9 mouse cellular contexts compared by ENCODE assay signal in the genomic region with DNA sequence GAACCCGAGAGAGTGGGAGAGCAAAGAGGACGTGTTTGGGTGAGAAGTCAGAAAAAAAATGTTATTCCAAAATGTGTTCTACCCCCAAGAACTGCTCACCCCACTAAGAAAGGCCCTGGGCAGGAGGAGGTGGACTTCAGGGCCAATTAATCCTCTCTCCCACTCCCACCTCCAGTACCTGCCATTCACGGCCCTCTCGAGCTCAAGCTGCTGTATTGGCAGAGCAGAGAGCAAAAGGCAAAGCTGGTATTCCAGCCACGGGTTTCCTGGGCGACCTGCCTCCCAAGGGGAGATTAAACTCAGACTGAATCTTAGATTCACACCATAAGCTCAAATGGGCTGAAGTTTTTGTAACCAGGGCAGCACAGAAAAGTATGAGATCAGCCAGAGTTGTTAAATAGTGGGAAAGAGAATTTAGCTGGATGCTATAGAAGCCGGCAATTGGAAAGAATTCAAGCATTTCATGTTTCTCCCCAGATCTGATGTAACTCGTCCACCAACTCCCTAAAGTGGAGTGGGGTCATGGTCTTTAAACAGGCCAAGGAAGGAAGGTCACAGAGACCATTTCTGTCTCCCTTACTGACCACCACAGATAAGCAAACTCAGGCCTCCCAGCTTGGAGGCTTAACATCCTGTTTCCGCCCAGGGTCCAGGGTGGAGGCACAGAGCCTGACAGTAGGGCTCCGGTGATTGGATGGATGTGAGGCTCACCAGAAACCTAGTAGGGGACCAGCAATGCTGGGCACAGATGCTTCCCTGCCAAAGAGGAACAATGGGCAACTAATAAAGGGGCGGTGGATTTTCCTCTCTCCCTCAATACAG.
DNase-seq lines count a peak whose midpoint lies in the region; ATAC-seq lines count a peak whose summit lies in the region.
"Had no signal": no experiment of that assay in that cellular context is flagged by ENCODE, and none has a peak within 500 bp of the region (broad histone marks: within the 10 kb centered on the region; RNA-seq: fewer than 3 reads in every experiment).

No protein-coding gene starts in this region.

- 58% methylated on average over 11 of the region's 11 CpGs for WGBS in hindbrain, embryonic 15.5 days
- WGBS in liver, embryonic 16.5 days (ENCODE audit: insufficient replicate concordance), result 33% methylated on average over 11 of the region's 11 CpGs

- H3K9me3 ChIP-seq in megakaryocyte, embryonic 14.5 days, result no peaks in the 10 kb centered on the region
- no peaks in the 10 kb centered on the region for H3K9me3 ChIP-seq in hindbrain, embryonic 15.5 days
- H3K9me3 ChIP-seq in liver, embryonic 16.5 days (replicated peaks; ENCODE audit: control insufficient read depth, low read length), result no peaks in the 10 kb centered on the region

- H3K27me3 ChIP-seq in megakaryocyte, embryonic 14.5 days (replicated peaks), result no peaks in the 10 kb centered on the region
- H3K27me3 ChIP-seq in hindbrain, embryonic 15.5 days, result no peaks in the 10 kb centered on the region
- H3K27me3 ChIP-seq in liver, embryonic 16.5 days (ENCODE audit: control insufficient read depth, insufficient read depth, low read depth, low read length), result no peaks in the 10 kb centered on the region

- H3K9ac ChIP-seq in hindbrain, embryonic 15.5 days, result no peak overlapping the region
- no peak overlapping the region for H3K9ac ChIP-seq in liver, embryonic 16.5 days (ENCODE audit: low read depth, low read length)

- H3K4me3 ChIP-seq in megakaryocyte, embryonic 14.5 days (replicated peaks), result peak overlapping the region; percentile 2
- no peak overlapping the region for H3K4me3 ChIP-seq in hindbrain, embryonic 15.5 days
- H3K4me3 ChIP-seq in liver, embryonic 16.5 days (ENCODE audit: low read depth, low read length), result no peak overlapping the region

- H3K4me2 ChIP-seq in hindbrain, embryonic 15.5 days, result no peak overlapping the region
- no peak overlapping the region for H3K4me2 ChIP-seq in liver, embryonic 16.5 days (ENCODE audit: low read depth, low read length)

- H3K4me1 ChIP-seq in megakaryocyte, embryonic 14.5 days, result peaks cover 62% of the 10 kb centered on the region
- H3K4me1 ChIP-seq in hindbrain, embryonic 15.5 days (replicated peaks), result peaks cover 14% of the 10 kb centered on the region
- no peaks in the 10 kb centered on the region for H3K4me1 ChIP-seq in liver, embryonic 16.5 days (ENCODE audit: control insufficient read depth, low read depth, low read length)

- no peak for ATAC-seq in megakaryocyte, adult 5-6 weeks (ENCODE audit: poor library complexity, severe bottlenecking)
- peak; percentile 42 for ATAC-seq in hindbrain, embryonic 15.5 days (ENCODE audit: low FRiP score, low read depth)
- peak; percentile 39 for ATAC-seq in liver, embryonic 16.5 days (ENCODE audit: low read depth)
- no peak for ATAC-seq in cerebellum, adult (ENCODE audit: insufficient number of reproducible peaks, low FRiP score, low TSS enrichment)

- H3K27ac ChIP-seq in hindbrain, embryonic 15.5 days (replicated peaks), result peak overlapping the region; percentile 47
- H3K27ac ChIP-seq in liver, embryonic 16.5 days (ENCODE audit: low read length), result no peak overlapping the region

- peak; percentile 15 for DNase-seq in yolk sac, embryonic 10.5 days (ENCODE audit: low spot score)
- DNase-seq in retina, postnatal 1 day, result no peak
- DNase-seq in urinary bladder, adult 2 months (ENCODE audit: low spot score), result no peak
- DNase-seq: cerebellum, postnatal 10 days had no signal

- no peaks in the 10 kb centered on the region for H3K36me3 ChIP-seq in megakaryocyte, embryonic 14.5 days (replicated peaks; ENCODE audit: low read length)
- H3K36me3 ChIP-seq in hindbrain, embryonic 15.5 days, result no peaks in the 10 kb centered on the region
- no peaks in the 10 kb centered on the region for H3K36me3 ChIP-seq in liver, embryonic 16.5 days (ENCODE audit: control insufficient read depth, insufficient read depth)

Comparison
In these comparisons a context has a peak if more than half of its experiments do, and no peak if none do; other contexts are left out.
1. ATAC-seq: peak in hindbrain, embryonic 15.5 days (single experiment) and liver, embryonic 16.5 days (single experiment); none in megakaryocyte, adult 5-6 weeks (single experiment) and cerebellum, adult (single experiment).